ENCODE assay signal across 8 mouse cellular contexts in the genomic region with DNA sequence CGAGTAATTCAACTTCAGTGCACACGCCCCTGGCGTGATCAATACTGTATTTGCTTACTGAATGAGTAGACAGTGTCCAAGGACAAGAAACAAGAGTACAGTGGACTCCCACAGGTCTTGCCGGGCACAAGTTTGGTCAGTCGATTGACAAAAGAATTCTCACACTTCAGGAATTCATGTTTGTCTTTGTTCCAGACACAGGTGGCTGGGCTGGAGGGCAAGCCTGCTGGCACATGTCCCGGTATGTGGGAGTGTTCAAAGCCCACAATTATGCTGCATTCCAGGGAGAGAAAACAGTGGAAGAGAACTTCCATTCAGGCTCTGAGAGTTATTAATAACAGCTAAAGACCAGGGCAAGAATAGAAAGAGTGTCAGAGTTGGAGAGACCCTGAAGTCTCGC. TPM values are rescaled to one million over a fixed set of nuclear protein-coding genes. Genes with fewer than 3 reads are reported as not detected.
DNase-seq lines count a peak whose midpoint lies in the region; ATAC-seq and TF ChIP-seq lines count a peak whose summit lies in the region.

No protein-coding gene starts in this region.

- peak overlapping the region; percentile 12; the same call in 1 of the 2 replicates for H3K4me2 ChIP-seq in heart, postnatal 0 days (ENCODE audit: low read depth, low read length)
- H3K4me2 ChIP-seq in limb, embryonic 14.5 days (replicated peaks; ENCODE audit: low read depth, low read length, severe bottlenecking), result no peak overlapping the region
- H3K4me2 ChIP-seq in stomach, postnatal 0 days (replicated peaks; ENCODE audit: low read depth), result no peak overlapping the region

- no peak for TF ChIP-seq CTCF in heart, postnatal 0 days (IDR thresholded peaks at IDR 0.05; ENCODE audit: low read depth)
- TF ChIP-seq CTCF in stomach, postnatal 0 days (IDR thresholded peaks at IDR 0.05; ENCODE audit: low read depth), result no peak

- peak; percentile 81 for ATAC-seq in heart, postnatal 0 days (ENCODE audit: insufficient read depth, low read depth)
- ATAC-seq in limb, embryonic 14.5 days (ENCODE audit: low FRiP score, low read depth), result peak; percentile 47
- peak; percentile 69 for ATAC-seq in stomach, postnatal 0 days (ENCODE audit: low FRiP score, low TSS enrichment)

- no peaks in the 10 kb centered on the region for H3K36me3 ChIP-seq in heart, postnatal 0 days (replicated peaks; ENCODE audit: control insufficient read depth, insufficient read depth, low read length)
- H3K36me3 ChIP-seq in limb, embryonic 14.5 days (ENCODE audit: control insufficient read depth, insufficient read depth, low read length), result no peaks in the 10 kb centered on the region
- H3K36me3 ChIP-seq in stomach, postnatal 0 days (ENCODE audit: control insufficient read depth, insufficient read depth, low read length), result no peaks in the 10 kb centered on the region; the same call in 1 of the 2 replicates

- 15% methylated on average over 7 of the region's 7 CpGs for whole genome bisulfite sequencing in heart, postnatal 0 days
- WGBS in limb, embryonic 14.5 days, result 25% methylated on average over 7 of the region's 7 CpGs
- 28% methylated on average over 7 of the region's 7 CpGs for whole genome bisulfite sequencing in stomach, postnatal 0 days

- no peak for TF ChIP-seq EP300 in heart, postnatal 0 days (IDR thresholded peaks at IDR 0.05; ENCODE audit: low read depth)
- peak; percentile 73 for TF ChIP-seq EP300 in stomach, postnatal 0 days (optimal IDR thresholded peaks at IDR 0.05)

- DNase-seq in heart, adult 18-20 months, result peak; percentile 29 to 36
- DNase-seq in heart, postnatal 25 days (ENCODE audit: low spot score), result no peak
- DNase-seq in embryo, embryonic 10.5 days (ENCODE audit: low spot score), result peak; percentile 50
- peak; percentile 83 for DNase-seq in heart, postnatal 0 days (ENCODE audit: low spot score)
- peak; percentile 77 for DNase-seq in limb, embryonic 14.5 days (ENCODE audit: low spot score)
- DNase-seq in stomach, postnatal 0 days (ENCODE audit: low spot score), result peak; percentile 87
- no peak for DNase-seq in MN1 (ENCODE audit: low spot score)
- no peak for DNase-seq in right cerebral cortex, postnatal 25 days

- no peak for TF ChIP-seq POLR2A in limb, embryonic 14.5 days (IDR thresholded peaks at IDR 0.05; ENCODE audit: borderline replicate concordance, extremely low read depth, insufficient read depth, insufficient read length)

- H3K9ac ChIP-seq in heart, postnatal 0 days (replicated peaks; ENCODE audit: low read depth, low read length), result no peak overlapping the region
- H3K9ac ChIP-seq in limb, embryonic 14.5 days (ENCODE audit: low read depth, low read length, severe bottlenecking), result no peak overlapping the region
- no peak overlapping the region for H3K9ac ChIP-seq in stomach, postnatal 0 days (ENCODE audit: low read length)

- peak overlapping the region; percentile 83 for H3K27ac ChIP-seq in heart, postnatal 0 days (ENCODE audit: low read depth)
- peak overlapping the region; percentile 56 for H3K27ac ChIP-seq in limb, embryonic 14.5 days (replicated peaks; ENCODE audit: low read depth, low read length)
- H3K27ac ChIP-seq in stomach, postnatal 0 days (replicated peaks), result peak overlapping the region; percentile 83

- peaks cover 29% of the 10 kb centered on the region for H3K4me1 ChIP-seq in heart, postnatal 0 days (ENCODE audit: control insufficient read depth, insufficient read depth)
- H3K4me1 ChIP-seq in limb, embryonic 14.5 days (ENCODE audit: control insufficient read depth, insufficient read depth, low read length), result peaks cover 31% of the 10 kb centered on the region
- peaks cover 15% of the 10 kb centered on the region for H3K4me1 ChIP-seq in stomach, postnatal 0 days (replicated peaks; ENCODE audit: control insufficient read depth, insufficient read depth)

- no peaks in the 10 kb centered on the region for H3K9me3 ChIP-seq in heart, postnatal 0 days (replicated peaks; ENCODE audit: control insufficient read depth, low read length)
- no peaks in the 10 kb centered on the region for H3K9me3 ChIP-seq in limb, embryonic 14.5 days (ENCODE audit: control insufficient read depth, low read length)
- H3K9me3 ChIP-seq in stomach, postnatal 0 days (ENCODE audit: control insufficient read depth, low read length), result no peaks in the 10 kb centered on the region

- intact Hi-C loops in heart, postnatal 25 days (cut with DNase I), result no loop called here

- no peak overlapping the region for H3K4me3 ChIP-seq in heart, postnatal 0 days (ENCODE audit: low read depth, low read length)
- H3K4me3 ChIP-seq in limb, embryonic 14.5 days (replicated peaks; ENCODE audit: low read length), result no peak overlapping the region
- H3K4me3 ChIP-seq in stomach, postnatal 0 days (ENCODE audit: low read depth, low read length), result no peak overlapping the region

- no peaks in the 10 kb centered on the region for H3K27me3 ChIP-seq in heart, postnatal 0 days (ENCODE audit: control insufficient read depth, insufficient read depth, low read length)
- no peaks in the 10 kb centered on the region for H3K27me3 ChIP-seq in limb, embryonic 14.5 days (ENCODE audit: control insufficient read depth, insufficient read depth, low read length)
- H3K27me3 ChIP-seq in stomach, postnatal 0 days (ENCODE audit: control insufficient read depth, insufficient read depth, low read length), result no peaks in the 10 kb centered on the region

RNA-seq across cellular contexts. Expression of gene Lax1, which starts 6.0 kb away (rescaled TPM):
- total RNA-seq in heart, adult 18-20 months (2021), result 1 to 10 TPM in 1 of 2 experiments, under 1 TPM in 1; 0.35 to 3.5 TPM
- under 1 TPM in 1 of 2 experiments, not detected in 1; 0.36 TPM for total RNA-seq in heart, postnatal 25 days (2021)
- total RNA-seq in heart, postnatal 0 days (2014; rRNA removed; ENCODE audit: low replicate concordance), result 0.15 and 0.35 TPM in 2 replicates
- 0.10 and 0.15 TPM in 2 replicates for polyA plus RNA-seq in heart, postnatal 0 days (2015; fragmentation: Nextera tagmentation; extraction: Ambion mirVana)
- polyA plus RNA-seq in limb, embryonic 14.5 days (2012; rRNA removed), result 1.3 and 1.7 TPM in 2 replicates
- 0.18 and 0.58 TPM in 2 replicates for polyA plus RNA-seq in limb, embryonic 14.5 days (2014; fragmentation: Nextera tagmentation; extraction: Ambion mirVana)
- 0.16 and 0.38 TPM in 2 replicates for polyA plus RNA-seq in stomach, postnatal 0 days (2015; fragmentation: Nextera tagmentation; extraction: Ambion mirVana)

RNA-seq across cellular contexts. Expression of gene Gm38394, which starts 34.8 kb away (rescaled TPM):
- total RNA-seq in heart, adult 18-20 months (2021), result 10 to 100 TPM; 14.0 to 14.6 TPM
- total RNA-seq in heart, postnatal 25 days (2021), result 10 to 100 TPM; 15.7 to 15.9 TPM
- total RNA-seq in heart, postnatal 0 days (2014; rRNA removed; ENCODE audit: low replicate concordance), result 2.6 and 8.6 TPM in 2 replicates
- 2.0 and 2.1 TPM in 2 replicates for polyA plus RNA-seq in heart, postnatal 0 days (2015; fragmentation: Nextera tagmentation; extraction: Ambion mirVana)
- polyA plus RNA-seq in limb, embryonic 14.5 days (2012; rRNA removed), result 10.0 and 12.2 TPM in 2 replicates
- 11.4 and 14.1 TPM in 2 replicates for polyA plus RNA-seq in limb, embryonic 14.5 days (2014; fragmentation: Nextera tagmentation; extraction: Ambion mirVana)
- polyA plus RNA-seq in stomach, postnatal 0 days (2015; fragmentation: Nextera tagmentation; extraction: Ambion mirVana), result 2.4 and 2.7 TPM in 2 replicates

RNA-seq across cellular contexts. Expression of gene Zbed6, which starts 35.2 kb away (rescaled TPM):
- 1 to 10 TPM; 2.3 to 5.1 TPM for total RNA-seq in heart, adult 18-20 months (2021)
- total RNA-seq in heart, postnatal 25 days (2021), result 1 to 10 TPM; 5.7 to 8.3 TPM
- total RNA-seq in heart, postnatal 0 days (2014; rRNA removed; ENCODE audit: low replicate concordance), result 7.3 and 18.8 TPM in 2 replicates
- not detected in 2 replicates for polyA plus RNA-seq in heart, postnatal 0 days (2015; fragmentation: Nextera tagmentation; extraction: Ambion mirVana)
- 8.4 and 11.4 TPM in 2 replicates for polyA plus RNA-seq in limb, embryonic 14.5 days (2012; rRNA removed)
- polyA plus RNA-seq in limb, embryonic 14.5 days (2014; fragmentation: Nextera tagmentation; extraction: Ambion mirVana), result not detected in 2 replicates
- not detected in 2 replicates for polyA plus RNA-seq in stomach, postnatal 0 days (2015; fragmentation: Nextera tagmentation; extraction: Ambion mirVana)

Comparison
In these comparisons a context has a peak if more than half of its experiments do, and no peak if none do; other contexts are left out.
1. DNase-seq: peak in heart, adult 18-20 months (2 of 2), embryo, embryonic 10.5 days (single experiment), heart, postnatal 0 days (single experiment), limb, embryonic 14.5 days (single experiment) and stomach, postnatal 0 days (single experiment); none in heart, postnatal 25 days (single experiment), MN1 (single experiment) and right cerebral cortex, postnatal 25 days (single experiment).
2. Peak in every context shown above with its lines, with median percentiles within 50 percentile points of each other: ATAC-seq and H3K27ac ChIP-seq.